7 mouse cellular contexts compared by ENCODE assay signal in genomic region chr4:98925250-98925781, GRCm38 (mm10). TPM values are rescaled to one million over a fixed set of nuclear protein-coding genes. Genes with fewer than 3 reads are reported as not detected.
DNase-seq lines count a peak whose midpoint lies in the region; ATAC-seq and TF ChIP-seq lines count a peak whose summit lies in the region.

No protein-coding gene starts in this region.

- TF ChIP-seq EP300 in lung, postnatal 0 days (IDR thresholded peaks at IDR 0.05), result no peak

- no peak for ATAC-seq in lung, postnatal 0 days
- no peak for ATAC-seq in embryonic facial prominence, embryonic 15.5 days (ENCODE audit: insufficient number of reproducible peaks, low FRiP score, low TSS enrichment, low read depth)
- no peak for ATAC-seq in limb, embryonic 13.5 days (ENCODE audit: low FRiP score, low read depth)
- no peak for ATAC-seq in stomach, embryonic 14.5 days (ENCODE audit: insufficient number of reproducible peaks, insufficient read depth, low FRiP score, low read depth)

- WGBS in lung, postnatal 0 days, result 11% methylated on average over 6 of the region's 6 CpGs
- WGBS in embryonic facial prominence, embryonic 15.5 days, result 14% methylated on average over 6 of the region's 6 CpGs
- 25% methylated on average over 6 of the region's 6 CpGs for WGBS in limb, embryonic 13.5 days
- 10% methylated on average over 6 of the region's 6 CpGs for WGBS in stomach, embryonic 14.5 days

- H3K36me3 ChIP-seq in lung, postnatal 0 days (ENCODE audit: insufficient read depth, low read length), result no peaks in the 10 kb centered on the region
- peaks cover 6% of the 10 kb centered on the region; the same call in 1 of the 2 replicates for H3K36me3 ChIP-seq in embryonic facial prominence, embryonic 15.5 days
- peaks cover 13% of the 10 kb centered on the region for H3K36me3 ChIP-seq in limb, embryonic 13.5 days
- peaks cover 4% of the 10 kb centered on the region for H3K36me3 ChIP-seq in stomach, embryonic 14.5 days (ENCODE audit: control insufficient read depth, insufficient read depth, low read length)

- no peaks in the 10 kb centered on the region for H3K27me3 ChIP-seq in lung, postnatal 0 days (replicated peaks; ENCODE audit: insufficient read depth, low read length)
- H3K27me3 ChIP-seq in embryonic facial prominence, embryonic 15.5 days, result no peaks in the 10 kb centered on the region
- H3K27me3 ChIP-seq in limb, embryonic 13.5 days, result no peaks in the 10 kb centered on the region
- H3K27me3 ChIP-seq in stomach, embryonic 14.5 days (ENCODE audit: control insufficient read depth, insufficient read depth, low read length), result no peaks in the 10 kb centered on the region

- TF ChIP-seq CTCF in lung, postnatal 0 days (IDR thresholded peaks at IDR 0.05), result no peak

- 0 out of 2 replicates have a peak overlapping the region, but pooled peaks have one; percentile 91 for H3K4me3 ChIP-seq in lung, postnatal 0 days (ENCODE audit: low read depth, low read length)
- H3K4me3 ChIP-seq in embryonic facial prominence, embryonic 15.5 days (replicated peaks), result peak overlapping the region; percentile 64
- H3K4me3 ChIP-seq in limb, embryonic 13.5 days, result peak overlapping the region; percentile 96
- H3K4me3 ChIP-seq in stomach, embryonic 14.5 days (ENCODE audit: low read depth, low read length), result peak overlapping the region; percentile 83

- no peak overlapping the region for H3K27ac ChIP-seq in lung, postnatal 0 days (ENCODE audit: low read length)
- no peak overlapping the region for H3K27ac ChIP-seq in embryonic facial prominence, embryonic 15.5 days (replicated peaks)
- H3K27ac ChIP-seq in limb, embryonic 13.5 days, result no peak overlapping the region
- no peak overlapping the region for H3K27ac ChIP-seq in stomach, embryonic 14.5 days (ENCODE audit: low read length)

- H3K9me3 ChIP-seq in lung, postnatal 0 days (ENCODE audit: low read length), result no peaks in the 10 kb centered on the region
- H3K9me3 ChIP-seq in embryonic facial prominence, embryonic 15.5 days (replicated peaks), result no peaks in the 10 kb centered on the region
- no peaks in the 10 kb centered on the region for H3K9me3 ChIP-seq in limb, embryonic 13.5 days
- H3K9me3 ChIP-seq in stomach, embryonic 14.5 days (ENCODE audit: control insufficient read depth, low read depth, low read length), result no peaks in the 10 kb centered on the region

- DNase-seq in lung, postnatal 0 days (ENCODE audit: low spot score), result peak; percentile 8
- DNase-seq in lung, adult 18-20 months, result no peak
- no peak for DNase-seq in right cerebral cortex, postnatal 4 days
- no peak for DNase-seq in spleen, adult 12 weeks (ENCODE audit: low spot score)

- no peak overlapping the region; the same call in 1 of the 2 replicates for H3K9ac ChIP-seq in lung, postnatal 0 days (replicated peaks; ENCODE audit: low read depth)
- H3K9ac ChIP-seq in embryonic facial prominence, embryonic 15.5 days, result 0 out of 2 replicates have a peak overlapping the region, but pooled peaks have one; percentile 3
- peak overlapping the region; percentile 97 for H3K9ac ChIP-seq in limb, embryonic 13.5 days
- peak overlapping the region; percentile 90 for H3K9ac ChIP-seq in stomach, embryonic 14.5 days (replicated peaks; ENCODE audit: low read depth, low read length)

- peak overlapping the region; percentile 86; the same call in 1 of the 2 replicates for H3K4me2 ChIP-seq in lung, postnatal 0 days (replicated peaks; ENCODE audit: low read depth, low read length)
- H3K4me2 ChIP-seq in embryonic facial prominence, embryonic 15.5 days (replicated peaks), result peak overlapping the region; percentile 77
- H3K4me2 ChIP-seq in limb, embryonic 13.5 days (replicated peaks), result peak overlapping the region; percentile 88
- H3K4me2 ChIP-seq in stomach, embryonic 14.5 days (replicated peaks; ENCODE audit: low read depth, low read length), result peak overlapping the region; percentile 88

- no peaks in the 10 kb centered on the region; the same call in 1 of the 2 replicates for H3K4me1 ChIP-seq in lung, postnatal 0 days (ENCODE audit: insufficient read depth, low read depth, low read length)
- peaks cover 18% of the 10 kb centered on the region for H3K4me1 ChIP-seq in embryonic facial prominence, embryonic 15.5 days
- peaks cover 19% of the 10 kb centered on the region for H3K4me1 ChIP-seq in limb, embryonic 13.5 days
- H3K4me1 ChIP-seq in stomach, embryonic 14.5 days (ENCODE audit: control insufficient read depth, insufficient read depth, low read length), result peaks cover 6% of the 10 kb centered on the region; the same call in 1 of the 2 replicates

RNA-seq across cellular contexts. Expression of gene Usp1, which starts 1.7 kb away (rescaled TPM):
- 37.7 and 39.9 TPM in 2 replicates for polyA plus RNA-seq in lung, postnatal 0 days (2015; fragmentation: Nextera tagmentation; extraction: Ambion mirVana)
- polyA plus RNA-seq in embryonic facial prominence, embryonic 15.5 days (2015; fragmentation: Nextera tagmentation; extraction: Ambion mirVana), result 78.7 and 90.3 TPM in 2 replicates
- 103 and 107 TPM in 2 replicates for polyA plus RNA-seq in limb, embryonic 13.5 days (2015; fragmentation: Nextera tagmentation; extraction: Ambion mirVana)
- 115 and 117 TPM in 2 replicates for polyA plus RNA-seq in stomach, embryonic 14.5 days (2014; fragmentation: Nextera tagmentation; extraction: Ambion mirVana)
